Mouse (Mus musculus) forebrain, embryonic 11.5 days (tissue): ENCODE measurements around the gene Mgat5. TPM values are rescaled to one million over a fixed set of nuclear protein-coding genes. Genes with fewer than 3 reads are reported as not detected.

Source experiments
- ATAC-seq: fragments of 200-750 bp; cut with Nextera tagmentation; replicated peaks from 2 replicates; pipeline ENCODE4 v1.8.0; 2017; ENCODE audit warnings: moderate TSS enrichment; ENCODE audit not compliant: low FRiP score
- DNase-seq: peaks from one replicate; pipeline ENCODE4 v3.0.0-alpha.2; 2017; ENCODE audit warnings: low spot score
- H3K27ac ChIP-seq: fragments of 300-500 bp; sonication (generic); 2 replicates; pipeline ENCODE4 v1.5.1; 2014; ENCODE audit warnings: low read depth, low read length
- H3K27me3 ChIP-seq: fragments of 300-500 bp; sonication (generic); 2 replicates; pipeline ENCODE4 v1.6.1; 2014; ENCODE audit warnings: mild to moderate bottlenecking, low read length, mixed read lengths; ENCODE audit not compliant: control insufficient read depth, insufficient read depth
- H3K36me3 ChIP-seq: fragments of 300-500 bp; sonication (generic); 2 replicates; pipeline ENCODE4 v1.6.1; 2014; ENCODE audit warnings: mild to moderate bottlenecking, low read length, moderate library complexity, mixed read lengths; ENCODE audit not compliant: control insufficient read depth, insufficient read depth
- H3K4me1 ChIP-seq: fragments of 300-500 bp; sonication (generic); replicated peaks from 2 replicates; pipeline ENCODE4 v1.6.1; 2014; ENCODE audit warnings: low read length, mixed read lengths; ENCODE audit not compliant: control insufficient read depth, insufficient read depth
- H3K4me2 ChIP-seq: fragments of 300-500 bp; sonication (generic); 2 replicates; pipeline ENCODE4 v1.6.1; 2014; ENCODE audit warnings: low read depth, mild to moderate bottlenecking, low read length, moderate library complexity, mixed read lengths; ENCODE audit not compliant: severe bottlenecking
- H3K4me3 ChIP-seq: fragments of 300-500 bp; sonication (generic); 2 replicates; pipeline ENCODE4 v1.5.1; 2014; ENCODE audit warnings: low read depth, low read length
- H3K9ac ChIP-seq: fragments of 300-500 bp; sonication (generic); 2 replicates; pipeline ENCODE4 v1.6.1; 2014; ENCODE audit warnings: low read length
- H3K9me3 ChIP-seq: fragments of 300-500 bp; sonication (generic); 2 replicates; pipeline ENCODE4 v1.6.1; 2016; ENCODE audit warnings: low read length, mixed read lengths; ENCODE audit not compliant: control insufficient read depth
- WGBS: fragments of 180-500 bp; shearing (Covaris S2); extraction: QIAGEN DNeasy Blood & Tissue Kit; methylation state at CpG from one replicate; pipeline ENCODE4 v1.1.7; 2014; 5-methylcytosine and 5-hydroxymethylcytosine counted together
- polyA plus RNA-seq: library from polyadenylated mRNA; unstranded; fragments of >200 nt; fragmentation: Nextera tagmentation; extraction: Ambion mirVana; gene quantifications from 2 replicates; pipeline ENCODE4 v1.2.1, GENCODE M21; 2014

Mgat5 gene
- polyA plus RNA-seq, 1 experiment from 2014 or later, result 6.6 TPM

DNA sequence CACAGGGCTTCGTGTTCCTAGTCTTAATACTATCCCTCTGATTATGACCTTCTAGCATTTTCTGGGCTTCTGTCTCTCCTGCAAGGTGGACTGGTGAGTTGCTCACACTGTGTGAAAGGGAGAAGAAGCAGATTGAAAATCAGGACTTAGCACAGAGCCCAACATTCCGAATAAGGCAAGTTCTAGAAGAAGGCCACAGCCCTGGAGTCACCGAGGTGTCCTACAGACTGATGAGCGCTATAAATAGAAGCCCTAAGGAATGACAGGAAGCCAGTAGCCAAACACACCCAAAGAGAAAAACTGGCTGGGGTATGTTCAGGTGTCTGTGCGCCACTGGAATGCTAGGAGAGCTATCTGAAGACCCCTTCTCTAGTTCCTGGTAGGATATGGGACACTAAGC lies 68.5 kb downstream of the Mgat5 start:
- Histone ChIP-seq H3K27me3 (no peaks in the 10 kb centered on the region), H3K4me2 (no peak overlapping the region), H3K36me3 (no peaks in the 10 kb centered on the region), H3K27ac (no peak overlapping the region), H3K9me3 (no peaks in the 10 kb centered on the region), H3K4me3 (no peak overlapping the region), H3K9ac (no peak overlapping the region), H3K4me1 (no peaks in the 10 kb centered on the region)
- ATAC-seq (no peak), DNase-seq (no peak)
- WGBS, result 93% methylated on average over 5 of the region's 5 CpGs

DNA sequence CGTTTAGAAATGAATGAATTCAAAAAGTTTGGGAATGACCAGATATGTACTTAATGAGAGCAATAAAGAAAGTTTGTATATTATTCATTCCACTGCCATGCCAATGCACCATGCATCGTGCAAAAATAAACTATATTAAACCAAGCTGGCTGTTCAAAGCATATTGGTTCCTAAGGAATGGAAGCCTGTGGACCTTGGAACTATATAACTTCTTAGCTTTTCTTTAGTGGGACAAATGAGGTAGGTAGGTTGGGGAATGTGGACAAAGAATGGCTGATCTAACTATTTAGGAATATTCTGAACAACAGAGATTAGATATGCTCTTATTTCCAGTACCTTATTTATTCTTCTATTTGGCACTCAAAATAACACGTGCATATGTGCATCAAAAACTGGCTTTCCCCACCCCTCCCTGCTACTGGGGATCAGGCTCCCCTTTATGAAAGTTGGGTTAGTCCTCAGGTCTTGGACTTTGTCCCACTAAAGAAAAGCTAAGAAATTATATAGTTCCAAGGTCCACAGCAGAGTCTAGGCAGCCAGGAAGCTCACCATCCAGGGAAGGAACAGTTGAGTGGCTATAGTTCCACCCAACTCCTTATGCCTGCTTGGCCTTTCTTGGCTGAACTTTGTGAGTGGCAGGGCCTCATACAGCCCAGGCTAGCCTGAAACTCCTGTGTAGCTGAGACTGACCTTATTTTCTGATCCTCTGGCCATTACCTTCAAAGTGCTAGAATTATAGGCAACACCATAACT lies 70.9 kb downstream of the Mgat5 start:
- H3K27me3 ChIP-seq, result no peaks in the 10 kb centered on the region
- no peak for ATAC-seq
- 94% methylated on average over 3 of the region's 3 CpGs for WGBS

DNA sequence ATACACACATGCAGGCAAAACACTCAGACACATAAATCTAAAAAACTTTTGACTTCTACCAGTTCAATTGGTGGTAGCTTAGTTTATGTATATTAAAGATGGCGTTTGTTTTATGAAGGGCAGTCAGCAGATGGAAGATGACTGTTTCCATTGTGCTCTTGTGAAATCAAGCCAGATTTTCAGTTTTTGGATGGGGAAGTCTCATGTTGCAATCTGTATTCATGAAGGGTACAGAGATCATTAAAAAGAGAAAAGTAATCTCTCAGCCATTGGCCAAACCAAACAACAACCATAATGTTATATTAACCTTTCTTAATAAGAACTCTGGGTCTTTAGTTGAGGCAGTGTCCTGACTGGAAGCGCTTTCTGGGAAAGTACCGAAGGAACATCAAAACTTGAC lies 73.3 kb downstream of the Mgat5 start:
- no peaks in the 10 kb centered on the region for H3K27me3 ChIP-seq
- no peak overlapping the region for H3K9ac ChIP-seq
- no peak overlapping the region for H3K27ac ChIP-seq
- no peak for DNase-seq
- WGBS, result 96% methylated on average over 3 of the region's 3 CpGs
- ATAC-seq, result no peak
- H3K36me3 ChIP-seq, result no peaks in the 10 kb centered on the region
- no peak overlapping the region for H3K4me3 ChIP-seq
- H3K4me1 ChIP-seq, result no peaks in the 10 kb centered on the region
- no peak overlapping the region for H3K4me2 ChIP-seq
- no peaks in the 10 kb centered on the region for H3K9me3 ChIP-seq

More for the DNA sequence above, 70.9 kb downstream of the Mgat5 start:
- H3K9me3 ChIP-seq, result no peaks in the 10 kb centered on the region
- no peaks in the 10 kb centered on the region for H3K36me3 ChIP-seq
- no peaks in the 10 kb centered on the region for H3K4me1 ChIP-seq
- no peak overlapping the region for H3K4me3 ChIP-seq
- no peak overlapping the region for H3K4me2 ChIP-seq
- no peak overlapping the region for H3K9ac ChIP-seq
- no peak for DNase-seq
- no peak overlapping the region for H3K27ac ChIP-seq

DNA sequence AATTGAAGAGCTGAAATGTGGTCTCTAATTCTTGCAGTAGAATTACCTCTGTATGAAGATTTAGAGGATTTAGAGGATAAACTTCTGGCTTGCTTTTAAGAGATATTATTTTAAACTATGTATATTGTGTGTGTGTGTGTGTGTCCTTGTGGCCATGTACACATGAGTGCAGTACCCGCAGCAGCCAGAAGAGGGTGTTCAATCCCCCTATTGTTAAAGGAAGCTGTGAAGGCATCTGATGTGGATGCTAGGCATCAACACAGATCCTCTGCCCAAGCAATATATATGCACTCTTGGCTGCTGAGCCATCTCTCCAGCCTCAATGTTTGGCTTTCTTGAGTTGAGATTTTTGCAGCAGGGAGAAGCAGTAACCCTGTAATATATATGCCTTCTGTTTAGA lies 75.4 kb downstream of the Mgat5 start:
- no peaks in the 10 kb centered on the region for H3K9me3 ChIP-seq
- H3K4me1 ChIP-seq, result no peaks in the 10 kb centered on the region
- no peaks in the 10 kb centered on the region for H3K36me3 ChIP-seq
- H3K27ac ChIP-seq, result no peak overlapping the region
- H3K4me3 ChIP-seq, result no peak overlapping the region
- DNase-seq, result no peak
- no peaks in the 10 kb centered on the region for H3K27me3 ChIP-seq
- H3K9ac ChIP-seq, result no peak overlapping the region
- ATAC-seq, result no peak
- WGBS, result 85% methylated on average over 1 of the region's 1 CpGs
- no peak overlapping the region for H3K4me2 ChIP-seq

DNA sequence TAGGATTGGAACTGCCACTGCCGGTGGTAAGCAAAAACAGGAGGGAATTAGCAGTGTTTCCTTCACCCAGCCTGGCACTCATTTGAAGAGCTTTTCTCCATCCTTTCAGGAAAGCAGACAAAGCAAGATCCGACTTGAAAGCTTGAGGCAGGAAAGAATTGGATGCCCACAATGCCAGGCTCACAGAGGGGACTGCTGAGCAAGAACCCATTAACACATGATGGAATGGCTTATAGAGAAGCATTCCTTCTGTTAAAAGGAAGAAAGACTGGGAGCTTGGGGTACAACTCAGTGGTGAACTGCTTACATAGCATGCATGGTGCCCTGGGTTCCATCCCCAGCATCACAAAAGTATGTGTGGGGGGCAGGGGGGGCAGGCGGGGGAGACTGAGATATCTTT lies 80.2 kb downstream of the Mgat5 start:
- Histone ChIP-seq H3K9me3 (no peaks in the 10 kb centered on the region), H3K27me3 (no peaks in the 10 kb centered on the region), H3K4me3 (no peak overlapping the region), H3K4me2 (no peak overlapping the region), H3K27ac (no peak overlapping the region), H3K36me3 (no peaks in the 10 kb centered on the region), H3K4me1 (no peaks in the 10 kb centered on the region), H3K9ac (no peak overlapping the region)
- 50% methylated on average over 3 of the region's 3 CpGs for WGBS
- ATAC-seq (no peak; the same call in 1 of the 2 replicates), DNase-seq (no peak)

DNA sequence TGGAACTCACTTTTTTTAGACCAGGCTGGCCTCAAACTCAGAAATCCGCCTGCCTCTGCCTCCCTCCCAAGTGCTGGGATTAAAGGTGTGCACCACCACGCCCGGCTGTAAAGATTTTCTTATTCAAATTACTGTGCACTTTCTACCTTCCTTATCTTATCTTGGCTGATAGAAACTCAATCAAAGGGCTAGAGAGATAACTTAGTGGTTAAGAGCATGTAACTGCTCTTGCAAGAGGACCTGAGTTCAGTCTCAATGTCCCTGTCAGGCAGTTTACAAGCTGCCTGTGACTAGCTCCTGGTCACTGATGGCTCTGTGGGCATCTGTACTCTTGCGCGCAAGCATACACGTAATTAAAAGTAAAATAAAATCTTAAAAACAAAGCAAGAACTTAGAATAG lies 82.7 kb downstream of the Mgat5 start:
- Histone ChIP-seq H3K4me3 (no peak overlapping the region), H3K4me1 (no peaks in the 10 kb centered on the region), H3K4me2 (no peak overlapping the region), H3K36me3 (no peaks in the 10 kb centered on the region), H3K9me3 (no peaks in the 10 kb centered on the region), H3K27me3 (no peaks in the 10 kb centered on the region), H3K9ac (no peak overlapping the region), H3K27ac (no peak overlapping the region)
- DNase-seq (no peak), ATAC-seq (no peak)
- 94% methylated on average over 6 of the region's 6 CpGs for WGBS

DNA sequence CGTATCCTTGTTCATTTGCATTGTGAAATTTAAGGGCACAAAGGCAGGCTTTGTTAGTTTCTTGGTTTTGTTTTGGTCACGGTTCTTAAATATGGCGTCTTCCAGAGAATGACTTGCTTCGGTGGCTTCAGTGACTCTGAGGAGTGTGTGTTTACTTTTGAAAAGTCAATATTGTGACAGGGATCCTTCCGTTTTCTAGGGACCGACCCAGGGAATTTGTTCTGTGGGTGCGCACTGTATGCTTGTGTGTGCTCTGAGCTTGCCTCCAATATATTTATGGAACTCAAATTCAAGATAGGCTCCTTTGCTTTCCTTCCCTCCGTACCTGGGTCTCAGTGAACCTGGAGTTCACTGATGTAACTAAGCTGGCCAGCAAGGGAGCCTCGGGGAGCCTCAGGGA lies 86.1 kb downstream of the Mgat5 start:
- H3K36me3 ChIP-seq, result no peaks in the 10 kb centered on the region
- ATAC-seq, result no peak
- H3K9me3 ChIP-seq, result no peaks in the 10 kb centered on the region
- no peaks in the 10 kb centered on the region for H3K27me3 ChIP-seq
- H3K4me1 ChIP-seq, result no peaks in the 10 kb centered on the region
- no peak overlapping the region for H3K4me2 ChIP-seq
- no peak overlapping the region for H3K4me3 ChIP-seq
- DNase-seq, result no peak
- H3K9ac ChIP-seq, result no peak overlapping the region
- H3K27ac ChIP-seq, result no peak overlapping the region
- WGBS, result 83% methylated on average over 9 of the region's 9 CpGs

DNA sequence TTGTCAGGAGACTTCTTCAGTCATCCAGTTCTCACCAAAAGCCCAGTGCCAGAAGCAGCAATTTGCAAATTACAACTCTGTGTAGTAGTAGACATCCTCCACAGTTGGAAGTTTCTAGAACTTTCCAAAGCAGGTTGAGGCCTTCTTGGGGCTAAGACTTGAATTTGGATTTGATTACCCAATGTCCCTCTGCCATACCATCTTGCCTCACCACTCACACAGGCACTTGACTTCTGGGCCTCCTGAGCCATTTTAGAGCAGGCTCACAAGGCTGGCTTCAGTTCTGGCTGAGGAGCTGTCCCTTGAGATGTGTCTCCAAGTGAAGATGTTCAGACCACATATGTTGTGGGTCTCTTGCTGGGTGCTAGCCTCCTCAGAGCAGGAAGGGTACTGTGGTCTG lies 86.9 kb downstream of the Mgat5 start:
- Histone ChIP-seq H3K4me2 (no peak overlapping the region), H3K9ac (no peak overlapping the region), H3K27me3 (no peaks in the 10 kb centered on the region), H3K36me3 (no peaks in the 10 kb centered on the region), H3K4me3 (no peak overlapping the region), H3K4me1 (no peaks in the 10 kb centered on the region), H3K9me3 (no peaks in the 10 kb centered on the region), H3K27ac (no peak overlapping the region)
- no peak for DNase-seq
- ATAC-seq, result no peak

DNA sequence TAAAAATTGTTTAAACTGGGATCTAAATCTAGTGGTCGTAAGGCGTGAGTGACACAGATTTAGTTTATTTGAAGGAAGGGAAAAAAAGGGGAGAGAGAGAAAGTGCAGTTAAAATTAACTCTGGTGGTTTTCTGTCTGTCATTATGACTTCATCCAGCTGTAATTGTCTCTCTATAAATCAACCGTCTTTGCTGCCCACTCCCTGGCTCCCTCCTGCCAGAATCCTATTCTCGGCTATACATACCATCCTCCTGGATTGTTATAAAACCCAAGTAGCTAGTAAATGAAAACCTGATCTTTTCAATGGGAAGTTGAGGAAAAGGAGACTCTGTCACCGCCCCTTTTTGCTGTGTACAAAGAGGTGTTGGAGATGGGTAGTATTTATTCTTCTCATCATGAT lies 88.5 kb downstream of the Mgat5 start:
- 85% methylated on average over 5 of the region's 5 CpGs for WGBS
- DNase-seq (no peak), ATAC-seq (no peak)
- H3K9ac ChIP-seq, result no peak overlapping the region
- no peaks in the 10 kb centered on the region for H3K27me3 ChIP-seq
- H3K36me3 ChIP-seq, result no peaks in the 10 kb centered on the region
- no peak overlapping the region for H3K27ac ChIP-seq
- H3K4me2 ChIP-seq, result no peak overlapping the region
- no peak overlapping the region for H3K4me3 ChIP-seq
- no peaks in the 10 kb centered on the region for H3K4me1 ChIP-seq
- no peaks in the 10 kb centered on the region for H3K9me3 ChIP-seq
